Mouse (Mus musculus): ENCODE measurements at regions not wholly inside any gene's neighbourhood (a gene's known extent, or its start where the extent isn't known, plus 50 kb on each side); places are given as distances from the start of the nearest gene placed in this dataset.
"Not testable (repeated sequence)": the region's sequence is repeated elsewhere in the genome, so short reads cannot be mapped to it uniquely, and the experiment has no call there.

GRCm38 (mm10) chr7:111843715-111844114, 63.9 kb upstream of the Galnt18 start:
- no peak for DNase-seq (ENCODE audit: low spot score)

GRCm38 (mm10) chr7:111840826-111841225, 61.0 kb upstream of the Galnt18 start:
- DNase-seq (ENCODE audit: low spot score), result no peak

- DNase-seq (ENCODE audit: low spot score), result no peak
These were observed 58.4 kb upstream of the Galnt18 start for GRCm38 (mm10) chr7:111838162-111838561.

DNA sequence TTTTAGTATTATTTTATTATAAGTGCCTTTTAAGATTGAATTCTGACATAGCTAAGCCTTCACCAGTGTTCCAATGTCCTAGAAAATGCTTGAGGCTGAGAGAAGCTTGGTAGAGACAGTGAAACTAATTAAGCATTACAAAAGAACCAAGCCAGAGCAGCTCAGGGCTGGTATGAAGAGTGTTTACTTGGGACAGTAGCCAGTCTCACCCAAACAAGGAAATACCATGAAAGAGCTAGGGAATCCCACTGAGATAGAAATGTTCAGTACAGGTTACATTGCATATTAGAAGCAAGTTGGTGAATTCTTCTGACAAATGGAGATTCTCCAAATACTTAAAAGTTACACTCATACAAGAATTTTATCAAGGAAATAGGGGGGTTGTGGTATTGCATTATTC, 54.6 kb upstream of the Galnt18 start:
- DNase-seq (ENCODE audit: low spot score), result not testable (repeated sequence)

GRCm38 (mm10) chr7:111829931-111830330, 50.2 kb upstream of the Galnt18 start:
- no peak for DNase-seq (ENCODE audit: low spot score)
